Mouse (Mus musculus) liver, embryonic 16.5 days (tissue): ENCODE data around the gene Rab43. TPM values are rescaled to one million over a fixed set of nuclear protein-coding genes. Genes with fewer than 3 reads are reported as not detected.

Experiments used
- ATAC-seq: fragments of 200-750 bp; cut with Nextera tagmentation; 2 replicates; pipeline ENCODE4 v1.8.0; 2017; ENCODE audit warnings: low read depth, mild to moderate bottlenecking, moderate number of reproducible peaks, moderate library complexity
- H3K27ac ChIP-seq: fragments of 300-500 bp; sonication (generic); 2 replicates; pipeline ENCODE4 v1.5.1; 2014; ENCODE audit warnings: mild to moderate bottlenecking, low read length
- H3K27me3 ChIP-seq: fragments of 300-500 bp; sonication (generic); 2 replicates; pipeline ENCODE4 v1.6.1; 2014; ENCODE audit warnings: low read depth, low read length, mixed read lengths; ENCODE audit not compliant: control insufficient read depth, insufficient read depth
- H3K36me3 ChIP-seq: fragments of 300-500 bp; sonication (generic); 2 replicates; pipeline ENCODE4 v1.6.1; 2014; ENCODE audit warnings: mild to moderate bottlenecking; ENCODE audit not compliant: control insufficient read depth, insufficient read depth
- H3K4me1 ChIP-seq: fragments of 300-500 bp; sonication (generic); 2 replicates; pipeline ENCODE4 v1.6.1; 2014; ENCODE audit warnings: low read depth, low read length, mixed read lengths; ENCODE audit not compliant: control insufficient read depth
- H3K4me2 ChIP-seq: fragments of 300-500 bp; sonication (generic); 2 replicates; pipeline ENCODE4 v1.6.1; 2014; ENCODE audit warnings: low read depth, low read length, mixed read lengths
- H3K4me3 ChIP-seq: fragments of 300-500 bp; sonication (generic); 2 replicates; pipeline ENCODE4 v1.5.1; 2014; ENCODE audit warnings: low read depth, mild to moderate bottlenecking, low read length
- H3K9ac ChIP-seq: fragments of 300-500 bp; sonication (generic); 2 replicates; pipeline ENCODE4 v1.6.1; 2014; ENCODE audit warnings: low read depth, low read length
- H3K9me3 ChIP-seq: fragments of 300-500 bp; sonication (generic); replicated peaks from 2 replicates; pipeline ENCODE4 v1.6.1; 2016; ENCODE audit warnings: low read length; ENCODE audit not compliant: control insufficient read depth
- WGBS: fragments of 180-500 bp; shearing (Covaris S2); extraction: QIAGEN DNeasy Blood & Tissue Kit; methylation state at CpG from one replicate; pipeline ENCODE4 v1.1.7; 2014; ENCODE audit not compliant: insufficient replicate concordance; 5-methylcytosine and 5-hydroxymethylcytosine counted together
- polyA plus RNA-seq: library from polyadenylated mRNA; unstranded; fragments of >200 nt; fragmentation: Nextera tagmentation; extraction: Ambion mirVana; gene quantifications from 2 replicates; pipeline ENCODE4 v1.2.1, GENCODE M21; 2015

Gene Rab43
- polyA plus RNA-seq, 1 experiment from 2014 or later: 34.8 TPM

GRCm38 (mm10) chr6:87805448-87805847, 6.5 kb downstream of the Rab43 start:
- no peak for ATAC-seq
- no peak overlapping the region for H3K9ac ChIP-seq

GRCm38 (mm10) chr6:87804886-87805285, 7.1 kb downstream of the Rab43 start:
- H3K27ac ChIP-seq: no peak overlapping the region
- peaks cover 11% of the 10 kb centered on the region; the same call in 1 of the 2 replicates for H3K36me3 ChIP-seq

More at GRCm38 (mm10) chr6:87805448-87805847, 6.5 kb downstream of the Rab43 start:
- Histone ChIP-seq H3K4me2 (no peak overlapping the region), H3K36me3 (peaks cover 11% of the 10 kb centered on the region; the same call in 1 of the 2 replicates), H3K9me3 (no peaks in the 10 kb centered on the region), H3K27ac (no peak overlapping the region; the same call in 1 of the 2 replicates), H3K4me3 (no peak overlapping the region), H3K4me1 (peaks cover 51% of the 10 kb centered on the region), H3K27me3 (no peaks in the 10 kb centered on the region)
- 81% methylated on average over 7 of the region's 7 CpGs for WGBS

GRCm38 (mm10) chr6:87804036-87804435, 7.9 kb downstream of the Rab43 start:
- Histone ChIP-seq H3K36me3 (peaks cover 11% of the 10 kb centered on the region; the same call in 1 of the 2 replicates), H3K27ac (no peak overlapping the region), H3K9ac (no peak overlapping the region), H3K4me1 (peaks cover 53% of the 10 kb centered on the region), H3K27me3 (no peaks in the 10 kb centered on the region), H3K9me3 (no peaks in the 10 kb centered on the region), H3K4me3 (no peak overlapping the region), H3K4me2 (no peak overlapping the region)
- no peak for ATAC-seq
- 43% methylated on average over 1 of the region's 1 CpGs for WGBS

More at GRCm38 (mm10) chr6:87804886-87805285, 7.1 kb downstream of the Rab43 start:
- Histone ChIP-seq H3K9ac (no peak overlapping the region), H3K27me3 (no peaks in the 10 kb centered on the region), H3K4me3 (no peak overlapping the region), H3K4me2 (no peak overlapping the region), H3K4me1 (peaks cover 52% of the 10 kb centered on the region), H3K9me3 (no peaks in the 10 kb centered on the region)
- no peak for ATAC-seq
- WGBS: 67% methylated on average over 7 of the region's 7 CpGs

GRCm38 (mm10) chr6:87802462-87802861, 9.5 kb downstream of the Rab43 start:
- no peak overlapping the region for H3K4me3 ChIP-seq
- H3K27me3 ChIP-seq: no peaks in the 10 kb centered on the region
- peaks cover 13% of the 10 kb centered on the region; the same call in 1 of the 2 replicates for H3K36me3 ChIP-seq
- H3K9me3 ChIP-seq: no peaks in the 10 kb centered on the region
- no peak for ATAC-seq
- no peak overlapping the region for H3K9ac ChIP-seq
- WGBS: 79% methylated on average over 7 of the region's 7 CpGs
- H3K4me1 ChIP-seq: peaks cover 54% of the 10 kb centered on the region
- no peak overlapping the region for H3K4me2 ChIP-seq
- H3K27ac ChIP-seq: no peak overlapping the region

- ATAC-seq: peak; percentile 57
- no peaks in the 10 kb centered on the region for H3K27me3 ChIP-seq
- H3K27ac ChIP-seq: peak overlapping the region; percentile 50
- peaks cover 14% of the 10 kb centered on the region; the same call in 1 of the 2 replicates for H3K36me3 ChIP-seq
- peaks cover 58% of the 10 kb centered on the region for H3K4me1 ChIP-seq
- H3K9ac ChIP-seq: no peak overlapping the region
- no peaks in the 10 kb centered on the region for H3K9me3 ChIP-seq
- 43% methylated on average over 6 of the region's 6 CpGs for WGBS
- peak overlapping the region; percentile 7; the same call in 1 of the 2 replicates for H3K4me2 ChIP-seq
- no peak overlapping the region for H3K4me3 ChIP-seq
Observed at GRCm38 (mm10) chr6:87799576-87799975, 12.4 kb downstream of the Rab43 start.

- H3K36me3 ChIP-seq: peaks cover 23% of the 10 kb centered on the region
- ATAC-seq: no peak
- WGBS: 66% methylated on average over 2 of the region's 2 CpGs
- H3K27ac ChIP-seq: peak overlapping the region; percentile 71
- no peaks in the 10 kb centered on the region for H3K27me3 ChIP-seq
- no peak overlapping the region for H3K4me2 ChIP-seq
- no peak overlapping the region for H3K4me3 ChIP-seq
- no peak overlapping the region for H3K9ac ChIP-seq
- peaks cover 60% of the 10 kb centered on the region for H3K4me1 ChIP-seq
- H3K9me3 ChIP-seq: no peaks in the 10 kb centered on the region
Observed at GRCm38 (mm10) chr6:87797321-87797720, 14.6 kb downstream of the Rab43 start.

- WGBS: 58% methylated on average over 6 of the region's 6 CpGs
- peaks cover 29% of the 10 kb centered on the region for H3K36me3 ChIP-seq
Observed at GRCm38 (mm10) chr6:87796251-87796880, 15.6 kb downstream of the Rab43 start.

GRCm38 (mm10) chr6:87795385-87796150, 16.4 kb downstream of the Rab43 start:
- WGBS: 75% methylated on average over 6 of the region's 6 CpGs
- Histone ChIP-seq H3K27ac (peak overlapping the region; percentile 71), H3K4me2 (peak overlapping the region; percentile 7; the same call in 1 of the 2 replicates), H3K9me3 (no peaks in the 10 kb centered on the region), H3K27me3 (no peaks in the 10 kb centered on the region), H3K4me3 (no peak overlapping the region), H3K4me1 (peaks cover 73% of the 10 kb centered on the region), H3K9ac (peak overlapping the region; percentile 17; the same call in 1 of the 2 replicates), H3K36me3 (peaks cover 30% of the 10 kb centered on the region)
- no peak for ATAC-seq

More at GRCm38 (mm10) chr6:87796251-87796880, 15.6 kb downstream of the Rab43 start:
- ATAC-seq: peak; percentile 92
- H3K27ac ChIP-seq: peak overlapping the region; percentile 71
- peaks cover 70% of the 10 kb centered on the region for H3K4me1 ChIP-seq
- H3K4me3 ChIP-seq: no peak overlapping the region
- no peaks in the 10 kb centered on the region for H3K27me3 ChIP-seq
- peak overlapping the region; percentile 17 for H3K9ac ChIP-seq
- no peaks in the 10 kb centered on the region for H3K9me3 ChIP-seq
- H3K4me2 ChIP-seq: peak overlapping the region; percentile 7
